Mouse (Mus musculus) bone marrow, adult 2 months (tissue): ENCODE measurements around the gene Syn3. TPM values are rescaled to one million over a fixed set of nuclear protein-coding genes. Genes with fewer than 3 reads are reported as not detected.

Source experiments
- H3K27ac ChIP-seq: fragments of 200-500 bp; 2 replicates; pipeline ENCODE4 v1.5.1; 2012; ENCODE audit warnings: low read depth, mild to moderate bottlenecking, control low read depth, inconsistent platforms, low read length; ENCODE audit not compliant: control insufficient read depth, poor library complexity, insufficient read depth
- H3K4me1 ChIP-seq: fragments of 200-500 bp; 2 replicates; pipeline ENCODE4 v1.6.1; 2011; ENCODE audit warnings: low read length; ENCODE audit not compliant: control insufficient read depth, insufficient read depth
- H3K4me3 ChIP-seq: fragments of 200-500 bp; replicated peaks from 2 replicates; pipeline ENCODE3; 2011; ENCODE audit warnings: mild to moderate bottlenecking, low read depth, low read length, control low read depth; ENCODE audit not compliant: control insufficient read depth
- CTCF ChIP-seq: fragments of 200-500 bp; IDR thresholded peaks from 2 replicates; pipeline ENCODE4 v1.5.1; 2011; ENCODE audit warnings: low read length, control low read depth; ENCODE audit not compliant: control insufficient read depth, insufficient read depth
- POLR2A ChIP-seq: fragments of 200-500 bp; IDR thresholded peaks from 2 replicates; pipeline ENCODE4 v1.6.1; 2011; ENCODE audit warnings: low read depth, mild to moderate bottlenecking, control low read depth, low read length, borderline replicate concordance; ENCODE audit not compliant: control insufficient read depth
- WGBS: fragments of 180-500 bp; shearing (Covaris S2); methylation state at CpG from one replicate; pipeline ENCODE4 v1.1.7; 2018; 5-methylcytosine and 5-hydroxymethylcytosine counted together
- polyA plus RNA-seq: library from polyadenylated mRNA; stranded (reverse); fragments of >200 nt; gene quantifications from 2 replicates; pipeline ENCODE4 v1.2.4, GENCODE M21; 2011; ENCODE audit warnings: low replicate concordance; ENCODE audit not compliant: missing spikeins, insufficient read depth, insufficient read length

Gene Syn3
- polyA plus RNA-seq, 1 experiment: 0.75 TPM

DNA sequence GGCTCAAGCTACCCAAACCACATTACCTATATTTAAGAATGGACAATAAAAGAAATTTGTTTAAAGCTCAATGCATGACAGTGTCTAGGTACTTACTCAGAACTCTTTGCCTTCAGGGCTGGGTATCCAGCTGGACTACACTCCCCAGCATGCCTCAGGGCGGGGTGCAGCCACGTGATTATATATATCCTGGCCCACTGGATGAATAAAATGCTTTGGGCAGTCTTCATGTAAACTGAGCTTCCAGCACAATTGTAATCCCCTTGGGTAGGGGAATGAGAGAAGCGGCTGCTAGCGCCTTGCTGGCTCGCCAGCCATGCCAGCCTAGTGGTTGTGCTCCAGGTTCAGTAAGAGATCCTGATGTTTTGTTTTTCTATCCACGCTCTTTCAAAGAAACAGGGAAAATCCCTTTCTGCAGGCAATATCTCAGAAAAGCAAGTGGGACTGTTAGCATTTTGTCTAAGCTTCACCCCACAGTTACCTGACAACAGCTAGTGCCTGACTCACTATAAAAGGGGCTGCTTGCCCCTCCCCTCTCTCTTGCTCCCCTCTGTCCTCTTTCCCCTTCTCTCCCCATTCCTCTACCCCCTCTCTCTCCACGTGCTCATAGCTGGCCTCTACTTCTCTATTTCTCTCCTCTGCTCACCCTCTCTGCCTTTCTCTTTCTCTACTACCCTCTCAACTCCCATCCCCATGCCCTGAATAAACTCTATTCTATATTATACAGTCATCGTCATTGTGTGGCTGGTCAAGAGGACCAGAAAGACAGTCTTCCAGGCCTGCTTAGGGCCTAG lies 122.1 kb downstream of the Syn3 start:
- Histone ChIP-seq H3K4me1 (no peaks in the 10 kb centered on the region), H3K4me3 (no peak overlapping the region), H3K27ac (no peak overlapping the region)
- WGBS: 72% methylated on average over 8 of the region's 8 CpGs
- TF ChIP-seq POLR2A: no peak
- no peak for TF ChIP-seq CTCF

DNA sequence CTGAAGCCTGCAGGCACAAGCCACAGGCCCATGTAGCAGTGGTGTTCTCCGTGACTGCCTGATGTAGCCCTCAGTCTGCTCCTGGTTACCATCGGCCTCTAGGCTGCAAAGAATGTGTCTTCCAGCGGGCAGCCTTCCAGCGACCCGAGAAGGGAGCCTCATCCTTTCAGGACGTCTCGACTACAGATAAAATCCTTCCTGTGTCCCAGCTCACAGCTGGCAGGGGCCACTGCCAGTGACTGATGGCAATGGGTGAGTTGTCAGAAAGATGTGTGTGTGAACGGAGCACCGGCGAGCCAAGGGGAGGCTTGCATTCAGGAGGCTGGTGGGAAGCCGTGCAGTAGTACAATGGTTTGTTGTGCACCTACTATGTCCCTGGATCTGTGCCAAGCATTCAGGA lies 122.8 kb downstream of the Syn3 start:
- TF ChIP-seq CTCF (no peak), POLR2A (no peak)
- Histone ChIP-seq H3K4me3 (no peak overlapping the region), H3K4me1 (no peaks in the 10 kb centered on the region), H3K27ac (no peak overlapping the region)
- 91% methylated on average over 11 of the region's 11 CpGs for WGBS

DNA sequence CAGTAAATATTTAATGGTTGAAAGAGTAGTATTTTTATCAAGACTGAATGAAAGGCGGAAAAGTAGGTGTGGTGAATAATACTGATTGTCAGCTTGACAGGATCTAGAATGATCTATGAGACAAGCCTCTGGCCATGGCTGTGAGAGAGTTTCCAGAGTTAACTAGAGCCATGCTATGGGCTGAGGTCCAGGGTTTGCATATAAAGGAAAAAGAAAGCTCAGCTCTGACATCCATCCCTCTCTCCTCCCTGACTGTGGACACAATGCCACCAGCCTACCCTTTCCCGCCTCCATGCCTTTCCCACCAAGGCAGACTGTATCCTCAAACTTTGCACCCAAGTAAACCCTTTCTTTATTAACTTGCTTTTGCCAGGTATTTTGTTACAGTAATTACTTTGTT lies 124.6 kb downstream of the Syn3 start:
- TF ChIP-seq POLR2A (no peak), CTCF (no peak)
- Histone ChIP-seq H3K4me1 (no peaks in the 10 kb centered on the region), H3K27ac (no peak overlapping the region), H3K4me3 (no peak overlapping the region)
- 85% methylated on average over 2 of the region's 2 CpGs for WGBS

DNA sequence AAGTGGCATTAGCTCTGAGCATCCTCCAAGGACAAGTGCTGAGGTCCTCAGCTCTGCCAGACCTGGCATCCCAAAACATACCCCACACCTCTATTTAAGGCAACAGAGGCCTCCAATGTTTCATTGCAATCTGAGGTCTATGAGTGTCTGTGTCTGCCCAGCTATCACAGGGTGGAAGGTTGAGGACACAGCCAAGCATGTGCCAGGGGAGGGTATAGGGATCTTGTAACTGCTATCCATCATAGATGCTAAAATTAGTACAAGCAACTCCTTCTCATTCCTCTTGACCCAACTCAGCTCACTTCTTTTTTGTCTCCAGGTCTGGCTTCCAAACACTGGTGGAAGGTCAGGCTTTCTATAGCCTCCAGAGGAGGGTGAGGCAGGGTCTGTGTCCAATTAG lies 127.1 kb downstream of the Syn3 start:
- no peak for TF ChIP-seq CTCF
- no peak overlapping the region for H3K27ac ChIP-seq
- no peak overlapping the region for H3K4me3 ChIP-seq
- no peaks in the 10 kb centered on the region for H3K4me1 ChIP-seq

DNA sequence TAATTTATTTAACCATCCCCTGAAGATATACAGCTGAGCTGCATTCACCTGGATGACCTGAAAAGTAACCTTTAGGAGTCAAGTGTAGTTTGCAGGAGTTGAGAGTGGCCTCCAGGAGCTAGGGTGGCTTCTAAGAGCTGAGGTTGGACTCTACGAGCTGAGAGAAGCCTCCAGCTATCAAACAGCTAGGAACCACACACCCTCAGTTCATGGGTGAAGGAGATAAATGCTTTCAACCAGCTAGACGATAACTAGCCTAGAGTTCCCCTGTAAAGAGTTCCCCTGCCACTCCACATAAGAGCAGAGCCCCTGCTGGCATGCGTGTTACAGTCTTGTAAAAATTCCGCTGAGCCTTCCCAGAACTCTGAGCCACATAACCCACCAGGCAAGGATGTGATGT lies 129.3 kb downstream of the Syn3 start:
- TF ChIP-seq CTCF (no peak), POLR2A (no peak)
- Histone ChIP-seq H3K27ac (no peak overlapping the region), H3K4me3 (no peak overlapping the region), H3K4me1 (no peaks in the 10 kb centered on the region)
- WGBS: 79% methylated on average over 4 of the region's 4 CpGs

DNA sequence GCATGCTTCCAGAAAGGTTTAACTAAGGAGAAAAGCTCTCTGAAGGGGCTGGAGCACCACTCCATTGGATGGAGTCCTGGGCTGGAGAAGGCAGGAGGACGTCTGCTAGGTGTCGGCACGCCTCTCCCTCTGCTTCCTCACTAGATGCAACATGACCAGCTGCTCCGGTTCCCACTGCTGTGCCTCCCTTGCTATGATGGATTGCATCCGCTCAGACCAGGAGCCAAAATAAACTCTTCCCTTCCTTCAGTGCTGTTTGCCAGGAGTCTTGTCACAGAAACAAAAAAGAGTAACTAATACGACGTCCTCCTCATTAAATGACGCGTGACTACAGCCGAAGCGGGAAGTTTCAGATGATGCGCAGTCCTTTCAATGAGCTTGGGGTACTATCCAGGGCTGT lies 129.9 kb downstream of the Syn3 start:
- TF ChIP-seq CTCF (no peak), POLR2A (no peak)
- no peak overlapping the region for H3K27ac ChIP-seq
- 88% methylated on average over 12 of the region's 12 CpGs for WGBS
- no peak overlapping the region for H3K4me3 ChIP-seq
- H3K4me1 ChIP-seq: no peaks in the 10 kb centered on the region

DNA sequence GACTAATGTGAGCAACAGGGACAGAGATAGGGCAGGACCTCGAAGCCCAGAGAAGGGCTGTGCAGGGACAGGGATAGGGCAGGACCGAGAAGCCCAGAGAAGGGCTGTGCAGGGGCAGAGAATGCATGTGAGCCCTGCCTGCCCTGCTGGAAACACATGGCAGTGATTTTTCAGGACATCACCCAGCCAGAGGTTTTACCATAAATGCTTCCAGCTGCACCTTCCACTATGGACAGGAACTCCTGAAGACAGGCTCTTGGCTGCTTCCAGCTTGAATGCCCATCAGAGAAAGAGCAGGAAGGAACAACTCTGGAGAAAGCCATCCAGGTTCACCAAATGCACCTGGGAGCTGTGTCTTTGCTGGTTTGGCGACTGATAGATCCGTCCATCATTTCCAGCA lies 131.3 kb downstream of the Syn3 start:
- 86% methylated on average over 4 of the region's 4 CpGs for WGBS
- TF ChIP-seq POLR2A (no peak), CTCF (no peak)
- H3K4me1 ChIP-seq: no peaks in the 10 kb centered on the region
- no peak overlapping the region for H3K4me3 ChIP-seq
- no peak overlapping the region for H3K27ac ChIP-seq

DNA sequence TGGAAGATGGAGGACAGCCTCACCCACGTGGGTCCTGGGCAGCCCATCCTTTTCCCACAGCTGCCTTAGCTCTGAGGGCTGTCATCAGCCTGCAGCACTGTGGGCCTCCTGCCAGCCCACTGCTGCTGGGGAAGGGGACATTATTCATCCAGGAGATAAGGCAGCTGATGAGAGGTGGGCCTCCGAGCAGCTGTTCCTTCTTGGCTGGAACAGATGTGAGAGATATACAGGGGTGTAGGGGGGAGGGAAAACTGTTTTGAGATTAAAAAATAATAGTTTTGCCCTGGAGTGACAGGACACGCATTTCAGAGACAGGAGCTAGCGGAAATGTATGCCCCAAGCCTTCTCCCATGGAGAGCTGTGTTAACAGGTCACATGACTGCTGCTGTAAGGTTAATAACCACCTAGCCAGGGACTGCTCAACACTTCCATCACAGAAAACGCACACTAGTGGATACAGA lies 133.0 kb downstream of the Syn3 start:
- Histone ChIP-seq H3K27ac (no peak overlapping the region), H3K4me1 (no peaks in the 10 kb centered on the region), H3K4me3 (no peak overlapping the region)
- TF ChIP-seq POLR2A (no peak), CTCF (no peak)
- 50% methylated on average over 5 of the region's 5 CpGs for WGBS

DNA sequence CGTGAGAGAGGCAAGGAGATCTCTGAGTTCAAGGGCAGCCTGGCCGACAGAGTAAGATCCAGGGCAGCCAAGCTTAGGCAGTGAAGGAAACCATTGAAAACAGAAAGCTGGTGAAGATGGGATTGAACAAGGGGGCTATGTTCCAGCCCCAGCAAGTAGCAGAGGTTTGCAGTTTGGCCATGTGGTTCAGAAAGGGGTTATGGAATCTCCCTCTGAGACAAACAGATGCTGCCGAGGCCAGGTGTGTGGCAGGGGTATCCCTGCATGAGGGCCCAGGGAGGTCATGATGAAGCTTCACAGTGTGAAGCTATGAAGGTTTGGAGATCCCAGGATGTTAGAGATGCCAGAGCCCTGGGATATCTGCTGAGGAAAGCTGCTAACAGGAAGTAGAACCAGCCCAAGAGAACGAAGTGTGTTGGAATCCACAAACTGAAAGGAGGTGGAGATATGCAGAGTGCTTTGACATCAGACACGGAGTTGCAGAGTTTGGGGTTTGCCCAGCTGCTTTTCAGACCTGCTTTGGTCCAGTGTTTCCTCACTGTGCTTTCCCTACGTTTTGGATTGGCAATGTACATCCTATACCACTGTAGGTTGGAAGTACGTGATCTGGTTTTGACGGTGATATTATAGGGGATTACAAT lies 134.9 kb downstream of the Syn3 start:
- H3K27ac ChIP-seq: no peak overlapping the region
- WGBS: 78% methylated on average over 8 of the region's 8 CpGs
- no peaks in the 10 kb centered on the region for H3K4me1 ChIP-seq
- no peak overlapping the region for H3K4me3 ChIP-seq
- no peak for TF ChIP-seq CTCF
- TF ChIP-seq POLR2A: no peak
